Mouse (Mus musculus): ENCODE data around the gene Epha8. TPM values are rescaled to one million over a fixed set of nuclear protein-coding genes. Genes with fewer than 3 reads are reported as not detected.

The Epha8 gene
- polyA plus RNA-seq (2017; shearing (Covaris generic)), result not detected

DNA sequence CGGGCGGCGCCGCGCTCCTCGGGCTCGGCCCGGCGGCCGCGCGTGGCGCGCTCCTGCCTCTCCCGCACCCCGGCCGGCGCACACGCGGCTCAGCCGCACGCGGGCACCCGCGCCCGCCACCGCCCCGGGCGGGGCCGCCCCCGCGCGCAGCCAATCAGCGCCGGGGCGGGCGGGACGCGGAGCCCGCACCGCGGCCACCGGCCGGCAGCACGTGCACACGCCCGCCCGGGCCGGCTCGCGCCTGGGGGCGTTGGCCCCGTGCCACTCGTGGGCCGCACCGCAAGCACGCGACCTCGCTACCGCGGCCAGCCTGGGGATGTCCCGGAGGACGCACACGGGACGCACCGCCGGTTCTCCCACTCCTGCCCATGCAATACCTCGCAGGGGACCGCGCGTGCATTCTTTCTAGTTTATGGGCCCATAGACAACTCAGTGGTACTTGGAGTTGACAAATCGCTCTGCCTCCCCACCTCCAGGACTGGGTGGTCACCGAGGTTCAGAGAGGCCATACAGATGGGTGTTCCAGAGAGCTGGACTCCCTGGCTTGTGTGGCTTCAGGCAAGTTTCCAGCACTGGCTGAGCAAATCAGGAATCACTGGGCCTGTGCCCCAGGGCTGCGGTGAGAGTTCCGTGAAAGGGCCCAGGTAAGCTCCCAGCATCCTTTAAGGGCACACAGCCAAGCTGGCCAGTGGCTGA lies at the start of gene Epha8:
Gene Epha8, minus strand, starts transcription at position 66 of the 696 bp plus-strand sequence.

DNA sequence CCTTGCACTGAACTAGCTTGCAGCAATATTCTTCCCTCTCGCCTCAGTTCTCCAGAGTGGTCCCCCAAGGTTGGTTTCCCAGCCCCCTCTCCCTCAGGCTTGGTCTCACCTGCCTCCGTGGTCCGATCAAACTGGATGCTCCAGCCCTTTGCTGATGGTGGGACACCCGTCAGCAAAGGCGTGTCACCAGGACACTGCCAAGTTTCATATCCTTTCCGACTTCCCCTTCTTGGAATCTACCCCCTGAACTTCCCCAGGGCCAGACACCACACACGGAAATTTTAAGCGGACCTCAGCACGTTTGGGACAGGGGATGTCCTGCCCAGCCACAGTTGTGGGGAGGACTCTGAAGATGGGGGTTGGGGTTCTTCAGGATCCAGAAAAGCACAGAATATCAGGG lies 58.0 kb downstream of the Epha8 start, which contains the start of gene C1qa:
Gene C1qa, minus strand, starts transcription at position 167 of the 400 bp plus-strand sequence.

DNA sequence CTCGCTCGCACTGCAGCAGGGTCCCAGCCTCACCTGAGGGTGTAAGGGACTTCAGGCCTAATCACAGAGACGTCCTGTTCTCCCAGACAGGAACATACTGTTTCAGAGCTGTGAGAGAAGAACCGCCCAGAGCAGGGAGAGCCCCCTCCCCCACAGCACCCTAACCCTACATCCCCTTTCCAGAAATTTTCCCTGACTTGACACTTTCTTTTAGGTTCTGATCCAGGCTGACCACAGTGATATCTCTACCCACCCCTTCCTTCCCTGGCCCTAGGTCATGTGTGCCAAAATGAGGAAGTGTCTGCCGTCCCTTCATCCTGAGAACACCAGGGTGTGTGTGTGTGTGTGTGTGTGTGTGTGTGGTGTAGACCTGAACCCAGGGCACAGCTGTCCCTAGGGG lies 63.8 kb downstream of the Epha8 start, which contains the start of gene C1qc:
Gene C1qc, minus strand, starts transcription at position 255 of the 400 bp plus-strand sequence.

DNA sequence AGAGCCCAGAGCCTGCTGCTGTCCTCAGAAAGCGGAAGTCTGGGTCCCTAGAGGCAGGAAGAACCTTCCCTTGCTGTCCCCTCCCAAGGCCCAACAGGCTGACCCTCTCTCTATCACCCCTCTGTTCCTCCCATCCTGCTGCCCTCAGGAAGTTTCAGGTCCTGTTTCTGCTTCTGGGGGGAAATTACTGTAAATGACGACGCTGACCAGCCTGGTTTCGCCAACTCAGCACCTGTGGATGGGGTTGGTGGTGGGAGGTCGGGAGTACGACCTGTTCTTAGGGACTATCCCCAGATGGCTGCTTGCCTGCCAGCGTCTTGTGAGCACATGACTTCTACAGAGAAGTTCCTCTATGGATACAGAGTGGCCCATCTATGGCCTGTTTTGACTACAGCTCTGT lies 70.5 kb downstream of the Epha8 start, which contains the start of gene C1qb:
Gene C1qb, minus strand, starts transcription at position 87 of the 400 bp plus-strand sequence.

Other genes starting within 250 kb of the Epha8 start
- gene Ephb2, start 120.8 kb downstream of the Epha8 start, polyA plus RNA-seq (2017; shearing (Covaris generic)), result not detected
- gene C1qb, start 70.6 kb downstream of the Epha8 start, polyA plus RNA-seq (2017; shearing (Covaris generic)), result 10.2 TPM
- gene C1qc, start 63.8 kb downstream of the Epha8 start, polyA plus RNA-seq (2017; shearing (Covaris generic)), result 7.9 TPM
- gene C1qa, start 58.0 kb downstream of the Epha8 start, polyA plus RNA-seq (2017; shearing (Covaris generic)), result 7.6 TPM
- 8.4 TPM for gene Zbtb40, start 92.0 kb upstream of the Epha8 start, polyA plus RNA-seq (2017; shearing (Covaris generic))